Mouse (Mus musculus) brain, embryonic 14.5 days (tissue): Measurements from ENCODE around the gene Hdhd3.

ENCODE experiments used
- CTCF ChIP-seq: fragments of 200-500 bp; IDR thresholded peaks from 2 replicates; pipeline ENCODE4 v1.5.1; 2012; ENCODE audit warnings: inconsistent platforms, mild to moderate bottlenecking, moderate library complexity, borderline replicate concordance; ENCODE audit not compliant: insufficient read depth, insufficient read length; ENCODE audit errors: extremely low read depth
- POLR2A ChIP-seq: fragments of 200-500 bp; IDR thresholded peaks from 2 replicates; pipeline ENCODE4 v1.6.1; 2012; ENCODE audit warnings: mild to moderate bottlenecking, inconsistent platforms, borderline replicate concordance; ENCODE audit not compliant: poor library complexity, insufficient read depth, insufficient read length, severe bottlenecking; ENCODE audit errors: extremely low read depth

DNA sequence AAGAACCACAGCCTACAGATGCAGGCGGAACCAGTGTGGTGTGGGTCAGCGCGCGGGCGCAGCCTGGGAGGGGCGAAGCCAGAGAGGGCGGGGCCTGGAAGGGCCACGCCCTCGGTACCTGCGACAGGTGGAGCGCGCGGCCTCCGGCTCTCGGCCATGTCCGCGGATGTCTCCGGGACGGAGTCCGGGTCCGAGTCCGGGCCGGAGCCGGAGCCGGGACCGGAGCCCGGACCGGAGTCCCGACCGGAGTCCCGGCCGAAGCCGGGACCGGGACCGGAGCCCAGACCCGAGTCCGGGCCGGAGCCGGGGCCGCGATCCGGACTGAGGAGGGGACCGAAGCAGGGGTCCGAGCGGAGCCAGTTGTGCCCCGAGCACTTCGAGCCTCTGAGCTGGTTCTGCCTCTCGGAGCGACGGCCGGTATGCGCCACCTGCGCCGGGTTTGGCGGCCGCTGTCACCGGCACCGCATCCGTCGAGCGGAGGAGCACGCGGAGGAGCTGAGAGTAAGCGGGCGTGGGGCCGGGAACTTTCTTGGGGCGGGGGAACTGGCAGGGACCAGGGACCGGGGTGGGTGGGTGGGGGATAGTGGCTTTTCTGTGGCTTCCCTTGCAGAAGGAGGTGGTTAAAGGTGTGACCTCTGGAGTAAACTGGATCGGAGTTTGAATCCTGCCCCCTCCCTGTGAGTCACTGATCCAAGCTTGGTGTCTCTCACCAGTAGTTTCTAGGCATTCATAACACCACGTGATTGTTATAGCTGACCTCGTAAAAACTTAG is 23.1 kb downstream of the Hdhd3 start, which contains the start of gene Bspry:
- TF ChIP-seq CTCF (no peak), POLR2A (no peak)
